Mouse (Mus musculus) gastrocnemius, adult 8-10 months (tissue): ENCODE results near the gene Shf. TPM values are rescaled to one million over a fixed set of nuclear protein-coding genes. Genes with fewer than 3 reads are reported as not detected.
A peak's percentile ranks its signal among the peaks of the same experiment; 100 is the strongest.

ENCODE experiments used
- DNase-seq, 2 experiments: peaks; one replicate each; pipeline ENCODE4 v3.0.0; 2022; ENCODE audit warnings: low spot score in 2 of 2
- total RNA-seq, 4 experiments: library from RNA; stranded (reverse); gene quantifications; 2 replicates each; pipeline ENCODE4 v1.2.4; 2022

Shf gene
- total RNA-seq, 4 experiments from 2014 or later: 1.3 to 1.9 (median 1.4) TPM

DNA sequence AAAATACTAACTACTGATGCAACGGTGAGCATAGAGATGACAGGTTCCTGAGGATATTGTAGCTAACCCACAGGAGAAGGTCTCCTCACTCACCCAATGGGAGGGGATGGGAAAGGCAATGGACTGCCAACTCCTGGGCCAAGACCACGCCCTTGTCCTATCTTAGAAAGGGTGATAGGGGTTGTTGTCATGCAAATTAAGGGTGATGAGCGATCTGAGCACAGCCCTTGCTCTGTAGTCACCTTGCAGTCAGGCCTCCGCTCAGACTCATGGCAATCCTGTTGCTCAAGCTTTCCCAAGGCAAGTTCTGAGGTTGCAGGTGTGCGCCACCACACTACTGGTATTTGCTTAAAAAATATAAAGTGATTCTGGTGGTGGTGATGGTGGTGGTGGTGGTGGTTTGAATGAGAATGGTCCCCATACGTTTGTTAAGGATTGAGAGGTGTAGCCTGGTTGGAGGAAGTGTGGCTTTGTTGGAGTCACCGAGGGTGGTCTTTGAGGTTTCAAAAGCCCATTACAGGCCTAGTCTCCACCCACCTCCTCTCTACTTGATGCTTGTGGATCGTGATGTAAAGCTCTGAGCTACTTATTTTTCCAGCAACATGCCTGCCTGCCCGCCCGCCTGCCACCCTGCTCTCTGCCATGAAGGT, 1.3 kb upstream of the Shf start:
- DNase-seq: no peak

DNA sequence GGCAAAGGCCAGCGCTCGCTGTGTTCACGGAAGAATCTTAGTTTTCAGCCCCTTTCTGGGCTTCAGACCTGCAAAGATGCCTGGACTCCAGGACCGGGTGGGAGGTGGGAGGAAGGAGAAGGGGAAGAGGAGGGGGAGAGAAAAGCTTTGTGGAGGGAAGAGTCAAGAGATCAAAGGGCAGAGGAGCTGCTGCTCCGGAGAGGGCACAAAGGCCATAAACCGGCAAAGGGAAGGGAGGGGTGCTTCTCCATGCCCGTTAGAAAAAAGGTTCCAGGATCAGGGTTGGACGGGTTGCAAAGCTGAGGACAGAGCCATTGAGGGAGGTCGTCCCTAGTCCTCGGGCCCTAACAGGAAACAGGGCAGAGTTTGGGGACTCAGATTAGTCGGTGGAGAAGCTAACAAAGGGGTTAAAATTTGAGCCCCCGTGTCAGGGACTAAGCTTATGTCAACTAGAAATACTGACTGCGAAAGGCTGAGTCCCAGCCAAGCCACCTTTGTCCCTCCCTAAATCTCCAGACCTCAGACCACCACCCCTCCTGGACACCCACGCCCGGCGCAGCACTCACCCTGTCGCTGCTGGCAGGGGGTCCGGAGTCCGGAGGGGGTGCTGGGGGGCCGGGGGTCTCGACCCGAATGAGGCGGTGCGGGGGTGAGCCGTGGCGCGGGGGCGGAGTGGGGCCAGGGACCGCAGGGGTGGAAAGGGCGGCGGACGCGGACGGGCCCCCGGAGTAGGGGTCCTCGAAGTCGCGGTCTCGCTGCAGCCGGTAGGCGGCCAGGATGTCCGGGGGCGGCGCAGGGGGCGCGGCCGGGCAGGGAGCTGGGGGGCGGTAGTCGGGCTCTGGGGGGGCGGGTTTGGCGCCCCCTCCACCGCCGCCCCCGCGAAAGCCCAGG, 636 bp downstream of the Shf start:
- DNase-seq: peak in 1 of 2 experiments; percentile 17

GRCm38 (mm10) chr2:122367701-122368080, 1.3 kb downstream of the Shf start:
- DNase-seq: no peak

DNA sequence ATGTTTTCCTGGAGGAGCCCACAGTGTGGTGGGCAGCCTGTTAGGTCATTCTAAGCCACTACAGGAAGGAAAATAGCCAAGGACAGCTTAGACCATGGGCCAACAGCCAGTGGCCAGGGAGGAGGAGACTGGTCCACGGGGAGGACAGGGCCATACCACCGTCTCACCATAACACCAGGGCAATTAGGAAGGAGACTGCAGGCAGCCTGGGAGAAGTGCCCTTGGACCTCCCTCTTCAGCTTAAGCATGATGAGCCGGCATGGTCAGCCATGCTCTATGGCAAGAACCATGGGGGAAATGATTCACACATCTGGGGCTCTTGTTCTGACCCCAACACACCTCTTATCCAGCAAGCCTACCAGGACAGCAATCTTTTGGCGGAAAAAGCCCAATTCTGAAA, 1.8 kb downstream of the Shf start:
- DNase-seq: no peak

- DNase-seq: no peak
Observed at GRCm38 (mm10) chr2:122366706-122367105, 2.3 kb downstream of the Shf start.

DNA sequence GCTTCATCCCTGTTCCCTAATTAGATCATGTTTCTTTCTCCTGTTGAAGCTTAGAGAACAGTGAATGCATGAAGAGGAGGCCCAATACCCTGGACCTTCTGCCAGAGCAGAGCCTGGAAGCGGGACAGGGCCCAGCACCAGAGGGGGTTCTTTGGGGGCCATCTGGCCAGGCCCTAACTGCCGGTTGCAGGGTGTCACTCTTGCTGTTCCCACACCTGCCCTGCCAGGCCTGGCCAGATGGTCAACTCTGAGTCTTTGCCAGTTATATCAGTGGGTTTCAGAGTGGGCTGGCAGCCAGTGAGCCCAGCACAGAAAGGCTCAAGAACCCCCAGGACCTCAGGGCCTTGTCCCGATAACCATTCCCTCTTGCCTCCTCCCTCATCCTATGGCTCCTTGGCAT, 2.9 kb downstream of the Shf start:
- no peak for DNase-seq

DNA sequence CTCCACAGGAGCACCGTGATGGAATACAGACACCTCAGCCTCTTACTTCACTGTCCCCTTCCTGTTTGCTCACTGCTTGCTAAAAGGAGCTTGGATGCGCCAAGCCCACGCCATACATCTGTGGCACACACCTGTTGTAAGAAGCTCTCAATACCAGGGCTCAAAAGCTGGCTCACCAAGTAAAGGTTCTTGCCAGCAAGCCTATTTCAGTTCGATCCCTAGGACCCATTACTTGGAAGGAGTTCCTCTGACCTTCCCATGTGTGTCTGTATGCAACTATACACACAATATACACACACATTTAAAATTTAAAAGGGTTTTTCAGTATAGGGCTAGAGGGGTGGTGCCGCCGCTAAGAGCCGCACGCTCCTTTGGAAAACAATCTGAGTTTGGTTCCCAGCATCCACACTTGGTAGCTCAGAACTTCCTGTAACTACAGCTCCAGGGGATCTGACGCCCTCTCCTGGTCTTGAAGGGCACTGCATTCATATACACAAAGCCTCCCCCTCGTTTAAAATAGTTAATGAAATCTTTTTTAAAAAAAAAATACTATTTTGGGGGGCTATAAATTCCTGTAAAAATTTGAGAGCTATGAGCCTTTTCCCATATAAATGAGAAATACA, 3.6 kb downstream of the Shf start:
- no peak for DNase-seq

GRCm38 (mm10) chr2:122364352-122364944, 4.5 kb downstream of the Shf start:
- DNase-seq: no peak

DNA sequence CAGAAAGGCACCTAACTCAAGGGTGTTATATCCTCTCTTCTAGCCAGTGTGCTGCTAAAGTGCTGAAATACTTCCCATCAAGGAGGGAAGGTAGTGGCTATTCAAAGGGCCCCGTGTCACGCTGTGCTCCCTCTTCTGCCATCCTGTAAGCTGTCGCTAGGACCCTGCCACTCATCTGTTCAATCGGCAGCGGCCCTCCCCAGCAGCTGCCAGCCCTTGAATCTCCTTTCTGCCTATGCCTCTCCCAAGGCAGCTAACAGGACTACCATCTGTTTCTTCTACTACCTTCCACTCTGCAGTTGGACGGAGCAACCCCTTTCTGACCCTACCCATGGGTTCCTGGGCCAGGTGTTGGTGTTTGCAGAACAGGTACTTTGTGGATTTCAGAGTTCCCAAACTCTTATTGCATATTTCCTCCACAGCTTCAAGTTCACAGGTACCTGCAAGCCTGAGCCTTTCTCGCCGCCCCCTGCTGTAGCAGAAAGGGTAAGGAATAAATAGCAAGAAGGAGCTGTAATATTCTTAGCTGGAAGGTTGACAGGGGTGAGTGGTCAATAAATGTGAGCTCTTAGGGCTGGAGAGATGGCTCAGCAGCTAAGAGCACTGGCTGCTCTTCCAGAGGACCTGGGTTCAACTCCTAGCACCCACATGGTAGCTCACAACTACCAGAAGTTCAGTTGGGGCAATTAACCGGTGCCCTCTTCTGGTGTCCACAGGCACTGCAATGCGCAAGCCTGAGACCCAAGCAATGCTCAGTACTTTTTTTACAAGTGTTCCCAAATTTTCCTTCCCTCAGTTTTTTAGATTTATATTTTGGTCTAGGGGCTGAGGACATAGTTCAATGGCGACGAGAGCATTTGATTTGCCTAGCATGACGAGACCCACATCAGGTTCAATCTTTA, 6.1 kb downstream of the Shf start:
- DNase-seq: no peak

DNA sequence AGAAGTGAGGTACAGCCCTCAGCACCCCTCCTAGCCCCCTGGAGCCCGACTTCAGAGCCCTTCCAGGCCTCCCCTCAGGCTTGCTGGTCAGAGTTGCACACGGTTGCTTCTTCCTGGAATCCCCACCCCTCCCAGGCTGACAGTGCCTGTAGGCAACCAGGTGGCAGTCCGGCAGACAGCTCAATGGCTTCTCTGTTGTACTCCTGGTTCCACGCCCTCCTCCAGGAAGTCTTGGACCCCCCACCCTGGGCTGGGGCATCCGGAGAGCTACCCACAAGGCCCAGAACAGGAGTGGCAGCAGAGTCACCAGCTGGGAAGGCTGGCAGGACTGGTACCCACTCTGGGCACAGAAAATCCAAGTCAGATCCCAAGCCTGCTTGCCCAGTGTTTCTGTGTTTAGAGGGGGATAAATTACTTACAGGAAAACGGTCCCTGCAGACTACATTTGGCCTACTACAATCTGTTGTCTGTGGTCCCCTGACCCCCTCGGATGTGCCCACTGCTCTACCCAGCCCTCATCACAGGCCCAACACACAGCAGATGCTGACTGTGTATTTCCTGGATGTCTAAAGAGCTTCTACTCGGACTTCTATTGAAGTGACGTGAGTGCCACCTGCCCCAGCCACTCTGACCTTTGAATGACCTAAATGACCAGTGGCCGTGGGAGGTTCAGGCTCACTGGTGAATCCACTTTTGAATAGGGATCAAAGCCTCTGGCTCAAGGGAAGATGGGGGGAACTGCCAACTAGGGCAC, 6.9 kb downstream of the Shf start:
- no peak for DNase-seq

GRCm38 (mm10) chr2:122361181-122361580, 7.8 kb downstream of the Shf start:
- DNase-seq: no peak

DNA sequence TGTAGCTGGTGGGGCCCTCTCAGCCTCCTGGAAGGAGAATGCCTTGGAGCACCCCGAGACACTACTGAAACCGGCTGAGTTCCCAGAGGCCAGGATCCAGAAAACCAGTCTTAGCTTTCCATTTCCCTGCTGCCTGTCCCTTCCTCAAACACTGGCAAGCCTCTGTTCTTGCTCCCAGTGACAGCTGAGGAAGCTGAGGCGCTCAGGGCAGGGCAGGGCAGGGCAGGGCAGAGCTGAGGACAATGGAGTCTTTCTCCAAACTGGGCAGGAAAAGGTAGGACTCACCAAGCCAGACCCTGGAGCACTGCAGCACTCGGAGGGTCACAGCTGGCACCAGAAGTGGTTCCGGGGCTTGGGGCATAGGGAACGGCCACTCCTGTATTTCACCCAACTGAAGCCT, 8.7 kb downstream of the Shf start:
- DNase-seq: no peak

- no peak for DNase-seq
Observed at GRCm38 (mm10) chr2:122356187-122356586, 12.8 kb downstream of the Shf start.

- DNase-seq: no peak
Observed at GRCm38 (mm10) chr2:122355389-122355788, 13.6 kb downstream of the Shf start.

DNA sequence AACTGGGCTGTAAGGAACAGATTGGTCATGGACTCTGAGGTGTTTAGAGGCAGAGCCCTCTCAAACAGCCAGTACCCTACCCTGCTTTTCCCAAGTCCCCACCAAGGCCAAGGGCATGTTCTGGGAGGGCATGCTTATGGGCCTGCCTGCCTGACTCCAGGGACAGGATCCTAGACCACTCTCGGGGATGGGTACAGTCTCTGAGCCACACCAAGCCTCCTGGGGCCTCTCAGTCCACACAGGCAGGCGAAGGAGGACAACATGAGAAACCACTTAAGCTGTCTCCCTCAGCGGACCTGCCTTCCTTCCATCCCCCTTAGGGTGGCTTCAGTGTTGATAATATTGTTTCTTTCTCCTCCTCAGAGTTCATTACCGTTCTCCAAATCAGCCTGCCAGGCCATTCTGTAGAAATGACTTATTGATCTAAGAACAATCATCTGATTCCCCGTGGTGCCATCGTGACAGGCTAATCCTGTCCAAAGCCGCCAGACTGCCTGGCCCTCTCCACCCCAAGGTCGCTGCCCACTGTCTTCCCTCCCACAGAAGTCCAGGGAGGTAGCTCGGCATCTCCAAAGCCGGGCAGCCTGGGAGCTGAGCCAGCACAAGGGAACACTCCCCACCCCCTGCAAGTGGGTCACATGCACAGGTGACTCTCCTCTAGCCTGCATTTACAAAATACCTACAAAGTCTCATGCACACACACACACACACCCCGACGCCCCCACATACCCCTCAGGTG, 14.6 kb downstream of the Shf start:
- DNase-seq: no peak

GRCm38 (mm10) chr2:122353765-122354164, 15.2 kb downstream of the Shf start:
- DNase-seq: no peak

GRCm38 (mm10) chr2:122352992-122353391, 16.0 kb downstream of the Shf start:
- DNase-seq: no peak

DNA sequence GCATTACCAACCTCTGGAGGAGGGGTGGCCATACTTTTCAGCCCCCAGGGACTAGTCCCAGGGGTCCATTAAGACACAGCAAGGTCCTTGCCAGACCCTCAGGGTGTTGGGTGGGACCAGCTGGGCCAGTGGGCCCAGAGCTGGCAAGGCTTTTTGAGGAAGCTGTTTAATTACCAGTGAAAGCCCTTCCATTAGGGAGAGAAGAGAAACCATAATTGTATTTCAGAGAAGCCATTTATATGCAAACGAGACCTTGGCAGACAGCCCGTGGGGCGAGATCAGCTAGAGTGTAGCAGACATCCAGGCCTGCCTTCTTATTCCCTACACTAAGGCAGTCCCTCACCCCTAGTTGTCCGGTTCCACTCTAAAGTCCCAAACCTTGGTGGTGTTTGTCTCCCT, 17.0 kb downstream of the Shf start:
- no peak for DNase-seq

DNA sequence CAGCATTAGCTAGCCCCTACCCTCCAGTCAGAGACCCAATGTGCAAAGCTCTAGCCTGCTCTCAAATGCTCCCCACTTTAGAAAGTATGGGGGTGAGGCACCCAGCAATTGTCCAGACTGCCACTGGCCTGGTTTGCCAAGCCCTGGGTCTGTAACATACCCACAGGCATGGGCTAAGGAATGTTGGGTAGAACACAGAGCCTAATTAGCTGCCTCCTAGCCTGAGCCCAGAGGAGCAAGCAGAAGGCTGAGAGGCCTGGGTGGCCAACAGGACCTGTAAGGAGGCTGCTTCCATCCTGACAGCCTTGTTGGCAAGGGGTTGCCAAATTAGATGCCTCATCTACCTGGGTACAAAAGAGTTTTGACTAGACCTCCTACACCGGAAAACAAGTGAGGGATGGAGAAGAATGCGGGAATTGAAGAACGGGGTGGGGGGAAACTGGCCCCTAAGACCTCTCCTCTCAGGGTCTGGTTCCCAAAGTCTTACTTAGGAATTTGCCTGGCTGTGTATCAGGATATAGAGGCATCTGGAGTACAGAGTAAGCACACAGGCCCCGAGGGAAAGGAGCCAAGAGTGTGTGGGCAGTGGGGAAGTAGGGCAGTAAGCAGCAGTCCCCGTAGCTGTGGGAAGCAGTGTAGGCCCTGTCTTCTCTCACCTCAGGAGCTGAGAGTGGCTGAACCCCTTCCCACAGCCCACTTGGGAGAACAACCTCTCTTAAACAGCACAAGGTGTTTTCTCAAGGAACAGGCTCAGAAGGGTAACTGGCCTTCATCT, 17.6 kb downstream of the Shf start:
- no peak for DNase-seq
